Mouse (Mus musculus) layer of hippocampus, adult 2 months (tissue): ENCODE results near the gene Mfsd11. TPM values are rescaled to one million over a fixed set of nuclear protein-coding genes. Genes with fewer than 3 reads are reported as not detected.
A peak's percentile ranks its signal among the peaks of the same experiment; 100 is the strongest.

ENCODE experiments used
- DNase-seq, 2 experiments: peaks; one replicate each; pipeline ENCODE4 v3.0.0; 2022; ENCODE audit warnings: low spot score in 2 of 2
- H3K27ac ChIP-seq: fragments of 200-600 bp; 2 replicates; pipeline ENCODE4 v1.8.1; 2022
- H3K4me3 ChIP-seq: fragments of 200-600 bp; 2 replicates; pipeline ENCODE4 v1.8.1; 2022; ENCODE audit warnings: mild to moderate bottlenecking
- CTCF ChIP-seq: fragments of 200-600 bp; conservative IDR thresholded peaks from 2 replicates; pipeline ENCODE4 v1.8.1; 2022; ENCODE audit warnings: antibody characterized with exemption, mild to moderate bottlenecking, moderate library complexity
- total RNA-seq, 2 experiments: library from RNA; stranded (reverse); gene quantifications; 2 replicates each; pipeline ENCODE4 v1.2.3; 2021

Mfsd11 gene
- total RNA-seq, 2 experiments from 2014 or later = 41.0 to 41.6 TPM

GRCm38 (mm10) chr11:116857183-116857850 is 5.1 kb downstream of the Mfsd11 start:
- H3K27ac ChIP-seq = no peak overlapping the region
- no peak for DNase-seq
- no peak overlapping the region for H3K4me3 ChIP-seq
- TF ChIP-seq CTCF = no peak

GRCm38 (mm10) chr11:116864444-116864843 is 12.2 kb downstream of the Mfsd11 start:
- Histone ChIP-seq H3K27ac (no peak overlapping the region), H3K4me3 (no peak overlapping the region)
- no peak for DNase-seq
- no peak for TF ChIP-seq CTCF

- Histone ChIP-seq H3K27ac (no peak overlapping the region), H3K4me3 (no peak overlapping the region)
- TF ChIP-seq CTCF = no peak
- no peak for DNase-seq
These were observed 13.8 kb downstream of the Mfsd11 start for GRCm38 (mm10) chr11:116865945-116866585.

GRCm38 (mm10) chr11:116868129-116868528 is 15.9 kb downstream of the Mfsd11 start:
- no peak overlapping the region for H3K4me3 ChIP-seq
- no peak for TF ChIP-seq CTCF
- DNase-seq = no peak
- H3K27ac ChIP-seq = no peak overlapping the region

GRCm38 (mm10) chr11:116869223-116869622 is 17.0 kb downstream of the Mfsd11 start:
- no peak for DNase-seq
- Histone ChIP-seq H3K27ac (no peak overlapping the region), H3K4me3 (no peak overlapping the region)
- no peak for TF ChIP-seq CTCF

- TF ChIP-seq CTCF = no peak
- Histone ChIP-seq H3K4me3 (no peak overlapping the region), H3K27ac (no peak overlapping the region)
- DNase-seq = no peak
These were observed 17.4 kb downstream of the Mfsd11 start for GRCm38 (mm10) chr11:116869641-116870040.

GRCm38 (mm10) chr11:116871538-116871937 is 19.3 kb downstream of the Mfsd11 start:
- Histone ChIP-seq H3K4me3 (no peak overlapping the region), H3K27ac (no peak overlapping the region)
- TF ChIP-seq CTCF = no peak
- no peak for DNase-seq

GRCm38 (mm10) chr11:116873987-116874386 is 21.7 kb downstream of the Mfsd11 start:
- Histone ChIP-seq H3K27ac (0 out of 2 replicates have a peak overlapping the region, but pooled peaks have one; percentile 25), H3K4me3 (no peak overlapping the region)
- DNase-seq = peak; percentile 70 to 72
- no peak for TF ChIP-seq CTCF

- TF ChIP-seq CTCF = no peak
- DNase-seq = no peak
- no peak overlapping the region for H3K27ac ChIP-seq
- no peak overlapping the region for H3K4me3 ChIP-seq
These were observed 26.2 kb downstream of the Mfsd11 start for GRCm38 (mm10) chr11:116878454-116878853.

GRCm38 (mm10) chr11:116880839-116881238 is 28.6 kb downstream of the Mfsd11 start:
- H3K27ac ChIP-seq = no peak overlapping the region
- H3K4me3 ChIP-seq = no peak overlapping the region
- no peak for TF ChIP-seq CTCF
- DNase-seq = no peak

GRCm38 (mm10) chr11:116881440-116881839 is 29.2 kb downstream of the Mfsd11 start:
- Histone ChIP-seq H3K27ac (no peak overlapping the region), H3K4me3 (no peak overlapping the region)
- TF ChIP-seq CTCF = no peak
- no peak for DNase-seq

GRCm38 (mm10) chr11:116882446-116882845 is 30.2 kb downstream of the Mfsd11 start:
- H3K4me3 ChIP-seq = no peak overlapping the region
- no peak overlapping the region for H3K27ac ChIP-seq
- no peak for DNase-seq
- TF ChIP-seq CTCF = no peak

GRCm38 (mm10) chr11:116884061-116884460 is 31.8 kb downstream of the Mfsd11 start:
- Histone ChIP-seq H3K4me3 (no peak overlapping the region), H3K27ac (no peak overlapping the region)
- no peak for DNase-seq
- no peak for TF ChIP-seq CTCF
